Mouse (Mus musculus) adrenal gland, adult 18-20 months (tissue): ENCODE data around the gene Ctf1. TPM values are rescaled to one million over a fixed set of nuclear protein-coding genes. Genes with fewer than 3 reads are reported as not detected.
"Not testable (repeated sequence)": the region's sequence is repeated elsewhere in the genome, so short reads cannot be mapped to it uniquely, and the experiment has no call there.

Experiments used
- DNase-seq, 2 experiments: peaks; one replicate each; pipeline ENCODE4 v3.0.0; 2021 to 2022; ENCODE audit warnings: low spot score in 2 of 2
- total RNA-seq, 2 experiments: library from RNA; stranded (reverse); gene quantifications; 1 replicate in 1 of 2; 2 replicates in 1 of 2; pipeline ENCODE4 v1.2.3; 2021

The Ctf1 gene
- total RNA-seq, 2 experiments from 2014 or later: 3.3 to 4.8 TPM

- DNase-seq: no peak
These were observed 15.4 kb downstream of the Ctf1 start for GRCm38 (mm10) chr7:127727898-127728297.

- DNase-seq: no peak
These were observed 17.6 kb downstream of the Ctf1 start for GRCm38 (mm10) chr7:127730170-127730569.

GRCm38 (mm10) chr7:127732066-127732465, 19.5 kb downstream of the Ctf1 start, which contains the start of gene Ctf2:
Gene Ctf2, minus strand, starts transcription at chr7:127732166.
- DNase-seq: not testable (repeated sequence)

GRCm38 (mm10) chr7:127744366-127745045, 32.0 kb downstream of the Ctf1 start, which contains the start of gene Fbxl19:
Gene Fbxl19, plus strand, starts transcription at chr7:127744543.
- DNase-seq: peak; percentile 74

- peak; percentile 70 to 73 for DNase-seq
These were observed 32.7 kb downstream of the Ctf1 start for GRCm38 (mm10) chr7:127745251-127745651.

GRCm38 (mm10) chr7:127745652-127746493, 33.3 kb downstream of the Ctf1 start:
- peak; percentile 81 to 84 for DNase-seq

- DNase-seq: peak; percentile 38 to 48
These were observed 34.3 kb downstream of the Ctf1 start for GRCm38 (mm10) chr7:127746494-127747491.

GRCm38 (mm10) chr7:127747559-127748234, 35.2 kb downstream of the Ctf1 start:
- no peak for DNase-seq

GRCm38 (mm10) chr7:127748235-127748560, 35.7 kb downstream of the Ctf1 start:
- DNase-seq: peak in 1 of 2 experiments; percentile 5

- no peak for DNase-seq
These were observed 37.9 kb downstream of the Ctf1 start for GRCm38 (mm10) chr7:127750131-127751127.

- DNase-seq: no peak
These were observed 39.1 kb downstream of the Ctf1 start for GRCm38 (mm10) chr7:127751619-127752018.

GRCm38 (mm10) chr7:127752069-127752468, 39.5 kb downstream of the Ctf1 start:
- no peak for DNase-seq

- no peak for DNase-seq
These were observed 40.6 kb downstream of the Ctf1 start for GRCm38 (mm10) chr7:127753158-127753557.

- no peak for DNase-seq
These were observed 41.2 kb downstream of the Ctf1 start for GRCm38 (mm10) chr7:127753741-127754140.

GRCm38 (mm10) chr7:127759716-127760115, 47.2 kb downstream of the Ctf1 start:
- DNase-seq: no peak

GRCm38 (mm10) chr7:127760478-127760877, 47.9 kb downstream of the Ctf1 start:
- no peak for DNase-seq

- DNase-seq: peak; percentile 69 to 79
These were observed 48.5 kb downstream of the Ctf1 start for GRCm38 (mm10) chr7:127761026-127761425.

- no peak for DNase-seq
These were observed 51.1 kb downstream of the Ctf1 start for GRCm38 (mm10) chr7:127763642-127764041.

- DNase-seq: no peak
These were observed 53.2 kb downstream of the Ctf1 start for GRCm38 (mm10) chr7:127765756-127766155.
